Mouse (Mus musculus) myocyte (in vitro differentiated cells): ENCODE measurements at regions not wholly inside any gene's neighbourhood (a gene's known extent, or its start where the extent isn't known, plus 50 kb on each side); places are given as distances from the start of the nearest gene placed in this dataset.

ENCODE experiments used
- CEBPB ChIP-seq: IDR thresholded peaks from 2 replicates; pipeline ENCODE4 v1.6.1; 2011; ENCODE audit warnings: mild to moderate bottlenecking, moderate library complexity; ENCODE audit not compliant: poor library complexity, insufficient read depth, severe bottlenecking
- POLR2A ChIP-seq: IDR thresholded peaks from one replicate; pipeline ENCODE4 v1.6.1; 2011; ENCODE audit warnings: low read depth, mild to moderate bottlenecking, control low read depth, moderate library complexity; ENCODE audit not compliant: insufficient read length
- TCF3 ChIP-seq: IDR thresholded peaks from one replicate; pipeline ENCODE4 v1.6.1; 2011; ENCODE audit warnings: low read depth, control low read depth; ENCODE audit not compliant: insufficient read length

DNA sequence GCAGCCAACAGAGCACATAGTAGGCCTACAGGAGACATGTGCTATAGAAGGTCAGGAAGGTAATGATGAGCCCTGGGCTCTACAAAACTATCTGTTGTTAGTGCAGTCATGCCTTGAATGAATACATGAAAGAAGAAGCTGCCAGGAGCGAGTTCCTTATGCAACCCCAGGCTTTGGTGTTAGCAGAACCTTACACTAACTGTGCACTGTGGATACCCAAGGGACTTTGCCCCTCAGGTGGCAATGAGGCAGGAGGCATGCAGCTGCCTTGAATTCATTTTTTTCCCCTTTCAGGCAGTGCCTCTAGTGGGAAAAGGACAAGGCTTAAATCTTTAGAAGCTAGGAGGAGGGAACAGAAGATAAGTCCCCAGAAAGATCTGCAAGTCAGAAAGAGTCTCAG lies 299.8 kb downstream of the Sec16b start:
- TF ChIP-seq TCF3 (no peak), POLR2A (no peak), CEBPB (no peak)
